In the genomic region with DNA sequence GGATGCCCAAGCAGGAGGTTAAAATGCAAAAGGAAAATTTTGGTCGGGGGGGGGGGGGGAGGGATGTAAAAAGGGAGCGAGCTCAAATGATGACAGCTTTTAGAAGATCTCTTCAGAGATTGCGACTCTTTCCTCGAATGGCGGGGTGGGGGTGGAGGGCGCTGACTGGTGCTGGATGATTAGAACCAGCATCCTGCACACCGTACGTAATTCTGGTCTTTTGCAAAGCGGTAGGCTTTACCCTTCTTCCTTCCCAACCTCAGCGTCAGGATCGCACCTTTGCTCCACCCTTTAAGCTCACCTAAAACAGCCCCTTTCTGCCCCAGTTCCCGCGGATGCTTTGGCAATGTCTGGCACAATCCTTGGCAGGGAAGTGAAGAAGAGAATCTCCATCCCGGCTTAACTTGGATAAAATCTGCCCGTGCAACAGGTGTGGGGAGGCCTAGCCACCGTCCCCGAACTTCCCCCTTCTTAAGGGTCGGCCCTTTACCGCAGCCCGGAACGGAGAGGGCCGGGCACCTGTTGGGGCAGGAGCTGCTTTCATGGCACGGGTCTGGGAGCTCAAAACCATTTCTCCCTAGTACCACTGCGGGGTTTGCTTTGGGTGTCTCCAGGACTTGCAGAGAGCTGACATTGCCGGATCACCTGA, we compare ENCODE assay signal across 8 mouse cellular contexts. TPM values are rescaled to one million over a fixed set of nuclear protein-coding genes. Genes with fewer than 3 reads are reported as not detected.
DNase-seq lines count a peak whose midpoint lies in the region; ATAC-seq and TF ChIP-seq lines count a peak whose summit lies in the region.

No protein-coding gene starts in this region.

- H3K9ac ChIP-seq in heart, embryonic 15.5 days = peak overlapping the region; percentile 70
- no peak overlapping the region for H3K9ac ChIP-seq in liver, embryonic 14.5 days (replicated peaks)

- no peaks in the 10 kb centered on the region for H3K9me3 ChIP-seq in heart, embryonic 15.5 days (replicated peaks)
- H3K9me3 ChIP-seq in E14TG2a.4 (ENCODE audit: low read length) = no peaks in the 10 kb centered on the region
- H3K9me3 ChIP-seq in forebrain, embryonic 10.5 days = no peaks in the 10 kb centered on the region
- no peaks in the 10 kb centered on the region for H3K9me3 ChIP-seq in liver, embryonic 14.5 days (ENCODE audit: control insufficient read depth, low read length)

- no peak for DNase-seq in heart, postnatal 25 days (ENCODE audit: low spot score)
- no peak for DNase-seq in forebrain, embryonic 10.5 days (ENCODE audit: extremely low spot score, low spot score)
- no peak for DNase-seq in liver, embryonic 14.5 days (ENCODE audit: low read depth in 3 of 3, low spot score in 3 of 3)
- no peak for DNase-seq in adrenal gland, adult 18-20 months (ENCODE audit: low spot score in 2 of 2)
- no peak for DNase-seq in embryo, embryonic 10 days (ENCODE audit: low spot score)
- no peak for DNase-seq in layer of hippocampus, postnatal 36 days

- H3K27me3 ChIP-seq in heart, embryonic 15.5 days = peaks cover 64% of the 10 kb centered on the region
- peaks cover 66% of the 10 kb centered on the region for H3K27me3 ChIP-seq in E14TG2a.4 (ENCODE audit: insufficient read depth, low read length)
- H3K27me3 ChIP-seq in forebrain, embryonic 10.5 days (ENCODE audit: poor library complexity, severe bottlenecking) = peaks cover 94% of the 10 kb centered on the region
- peaks cover 89% of the 10 kb centered on the region for H3K27me3 ChIP-seq in liver, embryonic 14.5 days (ENCODE audit: control insufficient read depth, insufficient read depth, low read length)

- peak overlapping the region; percentile 8; the same call in 1 of the 2 replicates for H3K27ac ChIP-seq in heart, embryonic 15.5 days
- peak overlapping the region; percentile 95 for H3K27ac ChIP-seq in forebrain, embryonic 10.5 days
- no peak overlapping the region for H3K27ac ChIP-seq in liver, embryonic 14.5 days

- peaks cover 60% of the 10 kb centered on the region for H3K4me1 ChIP-seq in heart, embryonic 15.5 days (replicated peaks)
- H3K4me1 ChIP-seq in E14TG2a.4 (replicated peaks; ENCODE audit: low read depth, low read length) = peaks cover 90% of the 10 kb centered on the region
- peaks cover 80% of the 10 kb centered on the region for H3K4me1 ChIP-seq in forebrain, embryonic 10.5 days
- no peaks in the 10 kb centered on the region for H3K4me1 ChIP-seq in liver, embryonic 14.5 days (replicated peaks; ENCODE audit: control insufficient read depth in 2 of 2, insufficient read depth in 2 of 2, low read length in 1 of 2)

- peak overlapping the region; percentile 77 for H3K4me3 ChIP-seq in heart, embryonic 15.5 days
- peak overlapping the region; percentile 87 for H3K4me3 ChIP-seq in E14TG2a.4 (replicated peaks; ENCODE audit: low read length)
- peak overlapping the region; percentile 87 for H3K4me3 ChIP-seq in forebrain, embryonic 10.5 days
- H3K4me3 ChIP-seq in liver, embryonic 14.5 days (ENCODE audit: insufficient read depth in 1 of 2, low read depth in 2 of 2, low read length in 2 of 2) = peak overlapping the region; percentile 35 to 62

- TF ChIP-seq EP300 in liver, embryonic 14.5 days (IDR thresholded peaks at IDR 0.05; ENCODE audit: low read depth) = no peak

- peak overlapping the region; percentile 91 for H3K4me2 ChIP-seq in heart, embryonic 15.5 days
- H3K4me2 ChIP-seq in liver, embryonic 14.5 days (ENCODE audit: low read depth) = peak overlapping the region; percentile 80

- WGBS in heart, embryonic 15.5 days = 1% methylated on average over 25 of the region's 25 CpGs
- 0% methylated on average over 25 of the region's 25 CpGs for WGBS in forebrain, embryonic 10.5 days
- WGBS in liver, embryonic 14.5 days (ENCODE audit: insufficient replicate concordance) = 2% methylated on average over 25 of the region's 25 CpGs

- no peaks in the 10 kb centered on the region for H3K36me3 ChIP-seq in heart, embryonic 15.5 days
- no peaks in the 10 kb centered on the region for H3K36me3 ChIP-seq in E14TG2a.4 (ENCODE audit: insufficient read depth, low read length)
- no peaks in the 10 kb centered on the region for H3K36me3 ChIP-seq in forebrain, embryonic 10.5 days (replicated peaks)
- no peaks in the 10 kb centered on the region for H3K36me3 ChIP-seq in liver, embryonic 14.5 days (replicated peaks; ENCODE audit: control insufficient read depth, insufficient read depth, low read depth)

- ATAC-seq in heart, embryonic 15.5 days (replicated peaks; ENCODE audit: insufficient number of reproducible peaks, insufficient read depth, low FRiP score, low read depth) = no peak
- peak; percentile 5; the same call in 1 of the 2 replicates for ATAC-seq in liver, embryonic 14.5 days (ENCODE audit: insufficient read depth)

- intact Hi-C loops in heart, postnatal 25 days (cut with DNase I) = no loop called here

- TF ChIP-seq CTCF in E14TG2a.4 (conservative IDR thresholded peaks at IDR 0.05; ENCODE audit: low read length) = no peak
- no peak for TF ChIP-seq CTCF in liver, embryonic 14.5 days (IDR thresholded peaks at IDR 0.05; ENCODE audit: low read depth)

RNA-seq across cellular contexts. Expression of a gene that starts 3.3 kb away (rescaled TPM):
- 8.7 and 12.8 TPM in 2 replicates for polyA plus RNA-seq in heart, embryonic 15.5 days (2015; fragmentation: Nextera tagmentation; extraction: Ambion mirVana)
- total RNA-seq in heart, postnatal 25 days (2021) = 1 to 10 TPM; 4.1 TPM
- 19.9 and 21.7 TPM in 2 replicates for polyA plus RNA-seq in forebrain, embryonic 10.5 days (2016; fragmentation: Nextera tagmentation; extraction: Ambion mirVana)
- polyA plus RNA-seq in liver, embryonic 14.5 days (2012; rRNA removed) = 0.85 and 1.5 TPM in 2 replicates
- polyA plus RNA-seq in liver, embryonic 14.5 days (2014; fragmentation: Nextera tagmentation; extraction: Ambion mirVana) = 0.27 and 0.42 TPM in 2 replicates
- total RNA-seq in adrenal gland, adult 18-20 months (2021) = 10 to 100 TPM; 11.9 to 14.3 TPM
- total RNA-seq in layer of hippocampus, postnatal 36 days (2021) = 100 to 1,000 TPM; 198 to 206 TPM

RNA-seq across cellular contexts. Expression of a gene that starts 24.1 kb away (rescaled TPM):
- 36.5 and 43.0 TPM in 2 replicates for polyA plus RNA-seq in heart, embryonic 15.5 days (2015; fragmentation: Nextera tagmentation; extraction: Ambion mirVana)
- 100 to 1,000 TPM; 188 to 238 TPM for total RNA-seq in heart, postnatal 25 days (2021)
- polyA plus RNA-seq in forebrain, embryonic 10.5 days (2016; fragmentation: Nextera tagmentation; extraction: Ambion mirVana) = 9.4 and 11.9 TPM in 2 replicates
- polyA plus RNA-seq in liver, embryonic 14.5 days (2012; rRNA removed) = 11.3 and 13.1 TPM in 2 replicates
- polyA plus RNA-seq in liver, embryonic 14.5 days (2014; fragmentation: Nextera tagmentation; extraction: Ambion mirVana) = 4.2 and 5.7 TPM in 2 replicates
- 10 to 100 TPM; 48.7 to 83.1 TPM for total RNA-seq in adrenal gland, adult 18-20 months (2021)
- total RNA-seq in layer of hippocampus, postnatal 36 days (2021) = 10 to 100 TPM; 43.7 to 48.8 TPM

RNA-seq across cellular contexts. Expression of a gene that starts 28.7 kb away (rescaled TPM):
- polyA plus RNA-seq in heart, embryonic 15.5 days (2015; fragmentation: Nextera tagmentation; extraction: Ambion mirVana) = 16.1 and 17.8 TPM in 2 replicates
- total RNA-seq in heart, postnatal 25 days (2021) = 10 to 100 TPM; 43.5 to 52.8 TPM
- 27.3 and 28.5 TPM in 2 replicates for polyA plus RNA-seq in forebrain, embryonic 10.5 days (2016; fragmentation: Nextera tagmentation; extraction: Ambion mirVana)
- polyA plus RNA-seq in liver, embryonic 14.5 days (2012; rRNA removed) = 16.5 and 23.4 TPM in 2 replicates
- polyA plus RNA-seq in liver, embryonic 14.5 days (2014; fragmentation: Nextera tagmentation; extraction: Ambion mirVana) = 11.0 and 11.7 TPM in 2 replicates
- 10 to 100 TPM; 80.7 to 83.8 TPM for total RNA-seq in adrenal gland, adult 18-20 months (2021)
- 10 to 100 TPM; 87.5 to 92.0 TPM for total RNA-seq in layer of hippocampus, postnatal 36 days (2021)

RNA-seq across cellular contexts. Expression of a gene that starts 43.3 kb away (rescaled TPM):
- polyA plus RNA-seq in heart, embryonic 15.5 days (2015; fragmentation: Nextera tagmentation; extraction: Ambion mirVana) = 1.1 and 1.2 TPM in 2 replicates
- 1 to 10 TPM; 1.3 to 1.5 TPM for total RNA-seq in heart, postnatal 25 days (2021)
- 1.8 and 2.2 TPM in 2 replicates for polyA plus RNA-seq in forebrain, embryonic 10.5 days (2016; fragmentation: Nextera tagmentation; extraction: Ambion mirVana)
- polyA plus RNA-seq in liver, embryonic 14.5 days (2012; rRNA removed) = 0.25 and 0.67 TPM in 2 replicates
- 0.24 and 0.63 TPM in 2 replicates for polyA plus RNA-seq in liver, embryonic 14.5 days (2014; fragmentation: Nextera tagmentation; extraction: Ambion mirVana)
- 1 to 10 TPM; 2.0 to 7.6 TPM for total RNA-seq in adrenal gland, adult 18-20 months (2021)
- 1 to 10 TPM; 7.2 to 7.6 TPM for total RNA-seq in layer of hippocampus, postnatal 36 days (2021)

Comparison
In these comparisons a context has a peak if more than half of its experiments do, and no peak if none do; other contexts are left out.
1. RNA of a gene that starts 3.3 kb away (total RNA-seq): 198 to 206 TPM in layer of hippocampus, postnatal 36 days; 11.9 to 14.3 TPM in adrenal gland, adult 18-20 months and 4.1 TPM in heart, postnatal 25 days; every median in the first group is over 10 times any median in the second.
2. Peak in every context shown above with its lines, with median percentiles within 50 percentile points of each other: H3K4me3 ChIP-seq.